Mouse (Mus musculus): Measurements from ENCODE around the gene Olfr432. TPM values are rescaled to one million over a fixed set of nuclear protein-coding genes. Genes with fewer than 3 reads are reported as not detected.
"Not testable (repeated sequence)": the region's sequence is repeated elsewhere in the genome, so short reads cannot be mapped to it uniquely, and the experiment has no call there.

Olfr432 gene
- not detected for total RNA-seq (2021)

- DNase-seq (ENCODE audit: low spot score), result no peak
- intact Hi-C loops (cut with DNase I), result no loop called here
Observed at GRCm38 (mm10) chr1:174048893-174049292, at the start of gene Olfr432. Gene Olfr432 (plus strand): TSS chr1:174049205.

DNA sequence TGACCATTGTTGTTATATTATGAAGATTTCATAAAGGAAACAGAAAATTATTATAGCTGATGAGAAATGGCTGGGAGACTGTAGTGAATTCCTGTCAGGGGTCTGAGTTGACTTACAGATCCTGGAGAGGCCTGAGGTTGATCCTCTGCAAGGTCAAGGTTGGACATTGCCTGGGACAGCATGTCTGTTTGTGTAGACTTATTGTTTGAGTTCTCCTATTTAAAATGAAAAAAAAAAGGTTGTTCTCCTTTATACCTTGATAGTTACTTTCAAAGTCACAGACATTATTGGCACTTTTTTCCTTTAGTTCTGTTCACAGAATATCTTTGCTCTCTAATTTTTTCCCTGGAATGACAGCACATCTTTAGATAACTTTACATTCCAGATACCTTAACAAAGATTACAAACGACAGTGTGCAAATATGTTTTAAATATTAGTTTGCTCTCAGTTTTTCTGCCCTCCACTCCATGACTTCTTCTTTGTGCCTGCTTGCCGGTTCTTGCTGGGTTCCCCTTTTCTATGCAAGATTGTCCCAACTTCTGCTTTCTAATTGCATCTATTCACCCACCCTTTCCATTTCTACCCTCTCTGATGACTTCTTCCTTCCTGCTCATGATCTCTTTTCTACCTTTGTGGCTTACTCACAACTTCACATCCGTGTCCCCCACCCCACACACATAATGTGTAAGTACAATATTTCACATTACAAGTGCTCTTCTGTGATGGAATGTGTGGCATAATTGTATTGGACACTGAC, 44.5 kb upstream of the Olfr432 start:
- DNase-seq (ENCODE audit: low spot score); intact Hi-C loops (cut with DNase I): not testable (repeated sequence)

DNA sequence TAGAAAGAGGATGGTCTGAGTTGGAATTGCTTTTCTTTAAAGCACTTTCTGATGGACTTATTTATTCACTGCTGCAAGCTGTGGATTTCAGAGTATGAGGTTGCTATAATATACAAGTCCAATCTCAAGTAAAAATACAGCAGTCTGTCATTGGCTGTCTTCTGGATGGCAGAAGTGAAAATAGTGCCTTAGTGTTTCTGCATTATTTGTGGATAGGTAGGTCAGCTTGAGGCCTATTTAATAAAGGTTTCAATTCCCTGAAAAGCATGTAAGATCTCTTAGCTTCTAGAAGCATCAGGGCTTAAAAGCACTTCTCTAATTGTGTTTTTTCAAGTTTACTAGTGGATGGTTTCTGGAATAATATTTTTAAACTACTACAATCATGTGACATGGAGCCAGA, 42.0 kb upstream of the Olfr432 start:
- intact Hi-C loops (cut with DNase I); DNase-seq (ENCODE audit: low spot score): not testable (repeated sequence)

DNA sequence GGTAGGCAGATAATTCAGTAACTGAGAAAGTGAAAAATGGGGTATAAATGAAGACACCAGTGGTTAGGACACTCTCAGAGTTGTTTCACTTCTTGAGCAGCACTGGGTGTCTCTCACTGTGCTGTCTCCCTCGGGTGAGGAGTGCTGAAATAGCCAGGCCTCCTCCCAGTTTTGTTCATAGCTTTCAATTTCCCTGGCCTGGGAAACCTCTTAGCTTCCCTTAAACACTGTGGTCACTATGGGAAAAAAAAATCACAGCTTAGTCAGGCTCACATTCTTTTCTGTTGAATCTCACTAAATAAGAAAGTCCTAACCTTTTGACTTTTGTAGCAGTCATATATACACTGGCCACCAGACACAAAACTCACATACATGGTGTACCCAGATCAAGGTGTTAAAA, 17.3 kb upstream of the Olfr432 start, which contains the start of gene Ifi205:
TSS of gene Ifi205 (minus strand) at position 113 of the 400 bp plus-strand sequence.
- intact Hi-C loops (cut with DNase I), result no loop called here
- no peak for DNase-seq (ENCODE audit: low spot score)

- intact Hi-C loops (cut with DNase I), result no loop called here
- no peak for DNase-seq (ENCODE audit: low spot score)
Observed at GRCm38 (mm10) chr1:174035841-174036240, 13.2 kb upstream of the Olfr432 start.

DNA sequence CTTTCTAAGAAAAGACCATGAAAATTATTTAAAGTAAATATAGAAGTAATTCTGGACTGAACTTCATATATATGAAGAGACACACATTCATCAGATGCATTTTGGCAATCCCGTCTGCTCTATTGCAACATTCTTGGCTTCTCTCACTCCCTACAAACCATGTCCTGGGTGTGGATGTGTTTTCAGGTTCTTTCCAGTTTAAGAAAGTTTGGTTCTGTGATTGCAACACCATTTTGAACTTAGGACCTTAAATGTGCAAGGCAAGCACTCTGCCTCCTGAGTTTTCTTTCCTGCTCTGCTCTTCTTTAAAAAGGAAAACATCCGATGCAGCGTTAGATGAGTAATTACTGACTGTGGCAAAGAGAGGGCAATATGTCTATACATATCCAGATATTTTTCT, 10.5 kb upstream of the Olfr432 start:
- DNase-seq (ENCODE audit: low spot score), result no peak

GRCm38 (mm10) chr1:174040523-174041177, 8.4 kb upstream of the Olfr432 start, which contains the start of gene Olfr433:
Gene Olfr433 (plus strand): TSS chr1:174040705.
- intact Hi-C loops (cut with DNase I), result no loop called here
- DNase-seq (ENCODE audit: low spot score), result peak; percentile 63

More for the DNA sequence above, 10.5 kb upstream of the Olfr432 start:
- intact Hi-C loops (cut with DNase I), result no loop called here

- DNase-seq (ENCODE audit: low spot score); intact Hi-C loops (cut with DNase I): not testable (repeated sequence)
Observed at GRCm38 (mm10) chr1:174042091-174042884, 6.7 kb upstream of the Olfr432 start.

GRCm38 (mm10) chr1:174044431-174044830, 4.6 kb upstream of the Olfr432 start:
- intact Hi-C loops (cut with DNase I), result no loop called here
- no peak for DNase-seq (ENCODE audit: low spot score)

- intact Hi-C loops (cut with DNase I); DNase-seq (ENCODE audit: low spot score): not testable (repeated sequence)
Observed at GRCm38 (mm10) chr1:174048227-174048626, 778 bp upstream of the Olfr432 start.

GRCm38 (mm10) chr1:174049357-174049756, 352 bp downstream of the Olfr432 start:
- intact Hi-C loops (cut with DNase I); DNase-seq (ENCODE audit: low spot score): not testable (repeated sequence)

DNA sequence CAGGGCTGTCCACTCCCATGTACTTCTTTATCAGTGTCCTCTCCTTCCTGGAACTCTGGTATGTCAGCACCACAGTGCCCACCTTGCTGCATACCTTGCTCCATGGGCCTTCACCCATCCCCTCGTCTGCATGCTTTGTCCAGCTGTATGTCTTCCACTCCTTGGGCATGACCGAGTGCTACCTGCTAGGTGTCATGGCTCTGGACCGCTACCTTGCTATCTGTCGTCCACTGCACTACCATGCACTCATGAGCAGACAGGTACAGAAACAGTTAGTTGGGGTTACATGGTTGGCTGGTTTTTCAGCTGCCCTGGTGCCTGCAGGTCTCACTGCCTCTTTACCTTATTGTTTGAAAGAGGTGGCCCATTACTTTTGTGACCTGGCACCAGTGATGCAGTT, 1.5 kb downstream of the Olfr432 start:
- intact Hi-C loops (cut with DNase I), result no loop called here
- DNase-seq (ENCODE audit: low spot score), result no peak

DNA sequence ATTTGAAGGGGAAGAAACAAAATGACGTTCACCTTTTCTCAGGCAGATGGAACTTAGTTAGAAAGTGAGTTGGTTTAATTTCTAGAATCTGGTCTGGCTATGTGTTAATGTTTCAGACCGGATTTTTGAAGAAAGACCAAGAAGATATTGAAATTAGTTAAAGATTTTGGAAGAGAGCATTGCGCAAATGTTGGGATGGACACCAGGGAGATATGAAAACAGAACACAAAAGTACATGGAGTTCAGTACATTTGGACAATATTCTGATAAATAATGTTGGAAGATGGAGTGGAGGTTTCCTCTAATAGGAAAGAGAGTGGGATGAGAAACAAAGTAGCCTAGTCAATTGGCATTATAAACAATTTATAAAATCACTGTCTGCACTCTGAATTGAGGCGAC, 2.5 kb downstream of the Olfr432 start:
- DNase-seq (ENCODE audit: low spot score), result no peak

GRCm38 (mm10) chr1:174051931-174052536, 3.0 kb downstream of the Olfr432 start:
- intact Hi-C loops (cut with DNase I), result no loop called here
- no peak for DNase-seq (ENCODE audit: low spot score)

More for the DNA sequence above, 2.5 kb downstream of the Olfr432 start:
- intact Hi-C loops (cut with DNase I), result no loop called here

- no peak for DNase-seq (ENCODE audit: low spot score)
- intact Hi-C loops (cut with DNase I), result no loop called here
Observed at GRCm38 (mm10) chr1:174052981-174053380, 4.0 kb downstream of the Olfr432 start.

DNA sequence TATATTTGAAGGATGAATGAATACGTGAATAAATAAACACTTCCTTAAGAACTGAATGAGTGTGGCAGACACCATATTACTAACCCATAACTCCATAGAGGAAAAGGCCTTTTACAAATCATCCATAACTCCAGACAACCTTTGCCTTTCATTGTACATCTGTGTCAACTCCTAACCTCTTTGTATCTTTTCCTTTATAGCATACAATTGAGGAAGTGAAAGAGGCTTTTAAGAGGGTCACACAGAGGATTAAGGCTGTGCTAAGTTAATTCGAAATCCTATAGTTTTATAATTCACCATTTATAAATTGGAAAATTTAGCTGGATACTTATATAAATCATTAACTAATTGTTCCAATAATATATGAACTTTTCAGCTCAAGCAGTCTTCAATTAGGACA, 6.2 kb downstream of the Olfr432 start:
- intact Hi-C loops (cut with DNase I), result no loop called here
- no peak for DNase-seq (ENCODE audit: low spot score)

- intact Hi-C loops (cut with DNase I), result no loop called here
- no peak for DNase-seq (ENCODE audit: low spot score)
Observed at GRCm38 (mm10) chr1:174066305-174066704, 17.3 kb downstream of the Olfr432 start, which contains the start of gene Olfr430. Gene Olfr430 (plus strand): TSS chr1:174066605.

DNA sequence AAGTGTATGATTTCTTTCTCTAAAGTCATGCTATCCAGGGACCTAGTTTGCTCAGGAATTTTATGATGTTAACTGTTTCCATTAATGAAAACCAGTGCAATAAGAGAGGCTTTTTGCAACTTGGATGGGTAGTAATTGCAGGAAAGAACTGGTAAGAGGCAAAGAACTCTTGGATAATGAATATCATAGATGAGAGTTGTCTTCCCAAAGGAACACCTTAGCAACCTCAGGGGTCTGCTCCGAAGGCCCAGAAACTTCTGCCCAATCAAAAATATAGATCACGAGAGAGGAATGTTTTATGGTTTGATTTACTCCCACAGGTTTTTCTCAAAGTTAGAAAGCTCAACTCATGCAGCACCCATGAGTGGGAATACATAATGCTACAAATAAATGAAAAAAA, 35.0 kb downstream of the Olfr432 start, which contains the start of gene Olfr429:
TSS of gene Olfr429 (plus strand) at position 301 of the 400 bp plus-strand sequence.
- no peak for DNase-seq (ENCODE audit: low spot score)
- intact Hi-C loops (cut with DNase I), result no loop called here

DNA sequence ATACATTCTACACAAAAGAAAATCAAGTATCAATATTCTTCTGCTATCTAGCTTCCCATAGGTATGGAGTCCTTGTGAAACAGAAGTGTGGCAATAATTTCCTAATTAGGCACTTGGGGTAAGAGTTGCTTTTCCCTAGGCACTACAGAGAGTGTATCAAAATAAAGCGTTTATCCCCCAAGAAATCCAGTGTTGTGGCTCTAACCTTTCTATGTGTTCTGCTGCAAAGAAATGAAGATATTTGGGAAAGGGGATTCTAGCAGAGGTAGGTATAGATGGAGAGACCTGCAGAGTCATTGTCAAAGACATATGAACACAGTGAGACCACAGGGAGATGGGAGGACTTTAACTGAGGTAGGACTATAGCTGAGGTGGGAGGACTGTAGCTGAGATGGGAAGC, 47.6 kb downstream of the Olfr432 start, which contains the start of gene Olfr427:
TSS of gene Olfr427 (plus strand) at position 301 of the 400 bp plus-strand sequence.
- DNase-seq (ENCODE audit: low spot score), result no peak
- intact Hi-C loops (cut with DNase I), result no loop called here

- intact Hi-C loops (cut with DNase I), result loop anchor here (2.0 to 10.0 kb wide), 2 partner anchors 249 to 647 kb away; no protein-coding TSS in a partner anchor
- DNase-seq (ENCODE audit: low spot score), result no peak
Observed at GRCm38 (mm10) chr1:174103735-174104134, 54.7 kb downstream of the Olfr432 start.

Measured in heart, postnatal 25 days (tissue).